Mouse (Mus musculus): ENCODE data around the gene Eif4a1. TPM values are rescaled to one million over a fixed set of nuclear protein-coding genes. Genes with fewer than 3 reads are reported as not detected.
"Not testable (repeated sequence)": the region's sequence is repeated elsewhere in the genome, so short reads cannot be mapped to it uniquely, and the experiment has no call there.

The Eif4a1 gene
- polyA plus RNA-seq, 1 experiment: 210 TPM

DNA sequence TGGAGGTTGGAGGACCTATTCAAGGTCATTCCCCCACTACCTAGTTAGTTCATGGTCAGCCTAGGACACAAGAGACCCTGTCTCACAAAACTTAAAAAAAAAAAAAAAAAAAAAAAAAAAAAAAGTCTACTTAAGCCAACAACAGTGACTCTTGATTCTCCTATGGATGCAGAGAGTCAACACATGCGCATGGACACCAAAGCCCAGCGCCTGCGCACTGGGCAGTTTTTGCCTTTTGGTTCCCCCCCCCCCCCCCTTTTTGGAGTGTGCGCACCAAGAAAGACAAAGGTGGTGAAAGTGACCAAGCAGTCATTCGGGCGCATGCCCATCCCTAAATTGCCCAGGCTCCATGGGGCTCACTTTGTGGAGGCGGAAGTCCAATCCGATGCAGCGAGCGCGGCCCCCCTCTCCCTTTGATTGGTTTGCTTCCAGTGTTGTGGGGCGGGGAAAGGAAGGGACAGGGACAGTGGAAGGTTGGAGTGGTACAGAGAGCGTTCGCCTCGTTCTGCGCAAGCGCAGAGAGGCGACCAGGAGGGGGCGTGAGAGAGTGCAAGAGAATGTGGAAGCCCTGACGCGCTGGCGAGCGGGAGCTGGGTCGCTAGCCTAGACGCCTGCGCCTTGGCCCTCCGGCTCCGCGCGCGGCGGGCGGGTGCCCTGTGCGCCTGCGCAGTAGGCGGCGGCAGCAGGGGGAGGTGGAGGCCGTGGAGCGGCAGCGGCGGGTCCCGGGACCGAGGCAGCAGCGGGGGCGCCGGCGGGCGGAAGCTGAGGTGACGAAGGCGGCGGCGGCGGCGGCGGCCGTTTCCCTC, 39.7 kb downstream of the Eif4a1 start, which contains the start of gene Fxr2:
Gene Fxr2 (plus strand): TSS at position 707 of the 806 bp plus-strand sequence.
- Histone ChIP-seq H3K27me3 (ENCODE audit: control insufficient read depth, insufficient read depth, low read length) (no peaks in the 10 kb centered on the region), H3K27ac (ENCODE audit: control insufficient read depth, insufficient read depth, low read depth, low read length) (peak within 1 kb of the TSS; percentile 91), H3K4me3 (ENCODE audit: control insufficient read depth, low read depth, low read length) (peak within 1 kb of the TSS; percentile 97), H3K4me1 (ENCODE audit: control insufficient read depth, insufficient read depth, low read length) (peaks cover 2% of the 10 kb centered on the region), H3K36me3 (ENCODE audit: control insufficient read depth, insufficient read depth, low read length) (no peaks in the 10 kb centered on the region)
- TF ChIP-seq POLR2A (IDR thresholded peaks at IDR 0.05; ENCODE audit: control insufficient read depth, low read depth, low read length): peak; percentile 83
- TF ChIP-seq CTCF (IDR thresholded peaks at IDR 0.05; ENCODE audit: control insufficient read depth, insufficient read depth, insufficient replicate concordance, low read depth, low read length): peak; percentile 81; the same call in 1 of the 2 replicates

- TF ChIP-seq POLR2A (IDR thresholded peaks at IDR 0.05; ENCODE audit: control insufficient read depth, low read depth, low read length) (no peak), CTCF (IDR thresholded peaks at IDR 0.05; ENCODE audit: control insufficient read depth, insufficient read depth, insufficient replicate concordance, low read depth, low read length) (no peak)
- Histone ChIP-seq H3K4me3 (ENCODE audit: control insufficient read depth, low read depth, low read length) (no peak overlapping the region), H3K4me1 (ENCODE audit: control insufficient read depth, insufficient read depth, low read length) (peaks cover 2% of the 10 kb centered on the region), H3K36me3 (ENCODE audit: control insufficient read depth, insufficient read depth, low read length) (no peaks in the 10 kb centered on the region), H3K27me3 (ENCODE audit: control insufficient read depth, insufficient read depth, low read length) (no peaks in the 10 kb centered on the region), H3K27ac (ENCODE audit: control insufficient read depth, insufficient read depth, low read depth, low read length) (no peak overlapping the region)
Observed at GRCm38 (mm10) chr11:69629802-69630201, 42.4 kb downstream of the Eif4a1 start.

GRCm38 (mm10) chr11:69628286-69628685, 43.9 kb downstream of the Eif4a1 start:
- no peaks in the 10 kb centered on the region for H3K27me3 ChIP-seq (ENCODE audit: control insufficient read depth, insufficient read depth, low read length)
- H3K4me1 ChIP-seq (ENCODE audit: control insufficient read depth, insufficient read depth, low read length): peaks cover under 1% of the 10 kb centered on the region
- peak; percentile 95; the same call in 1 of the 2 replicates for TF ChIP-seq CTCF (IDR thresholded peaks at IDR 0.05; ENCODE audit: control insufficient read depth, insufficient read depth, insufficient replicate concordance, low read depth, low read length)
- no peak for TF ChIP-seq POLR2A (IDR thresholded peaks at IDR 0.05; ENCODE audit: control insufficient read depth, low read depth, low read length)
- H3K27ac ChIP-seq (ENCODE audit: control insufficient read depth, insufficient read depth, low read depth, low read length): no peak overlapping the region
- H3K36me3 ChIP-seq (ENCODE audit: control insufficient read depth, insufficient read depth, low read length): no peaks in the 10 kb centered on the region
- H3K4me3 ChIP-seq (ENCODE audit: control insufficient read depth, low read depth, low read length): no peak overlapping the region

- not testable (repeated sequence) for H3K36me3 ChIP-seq (ENCODE audit: control insufficient read depth, insufficient read depth, low read length); H3K27me3 ChIP-seq (ENCODE audit: control insufficient read depth, insufficient read depth, low read length); H3K4me3 ChIP-seq (ENCODE audit: control insufficient read depth, low read depth, low read length); H3K27ac ChIP-seq (ENCODE audit: control insufficient read depth, insufficient read depth, low read depth, low read length)
- peaks cover 16% of the 10 kb centered on the region for H3K4me1 ChIP-seq (ENCODE audit: control insufficient read depth, insufficient read depth, low read length)
Observed at GRCm38 (mm10) chr11:69624339-69624738, 47.9 kb downstream of the Eif4a1 start.

DNA sequence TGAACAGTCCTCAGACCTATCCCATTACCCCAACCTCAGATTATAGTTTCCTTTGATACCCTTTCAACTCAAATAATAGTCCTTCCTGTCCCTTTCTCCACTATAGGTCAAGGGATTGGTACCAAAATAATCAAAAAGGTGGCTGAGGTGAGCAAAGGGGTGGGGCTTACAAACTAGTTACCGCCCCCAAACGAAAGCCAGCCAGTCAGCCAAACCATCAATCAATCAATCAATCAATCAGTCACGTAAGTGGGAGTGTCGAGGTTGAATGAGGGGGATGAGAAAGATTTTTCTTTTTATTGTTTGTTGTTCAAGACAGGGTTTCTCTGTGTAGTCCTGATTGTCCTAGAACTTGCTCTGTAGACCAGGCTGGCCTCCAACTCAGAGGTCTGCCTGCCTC, 49.2 kb downstream of the Eif4a1 start:
- Histone ChIP-seq H3K4me1 (ENCODE audit: control insufficient read depth, insufficient read depth, low read length) (peaks cover 16% of the 10 kb centered on the region), H3K4me3 (ENCODE audit: control insufficient read depth, low read depth, low read length) (peak overlapping the region; percentile 88; the same call in 1 of the 2 replicates), H3K36me3 (ENCODE audit: control insufficient read depth, insufficient read depth, low read length) (no peaks in the 10 kb centered on the region), H3K27me3 (ENCODE audit: control insufficient read depth, insufficient read depth, low read length) (no peaks in the 10 kb centered on the region), H3K27ac (ENCODE audit: control insufficient read depth, insufficient read depth, low read depth, low read length) (peak overlapping the region; percentile 84)
- TF ChIP-seq POLR2A (IDR thresholded peaks at IDR 0.05; ENCODE audit: control insufficient read depth, low read depth, low read length): no peak

DNA sequence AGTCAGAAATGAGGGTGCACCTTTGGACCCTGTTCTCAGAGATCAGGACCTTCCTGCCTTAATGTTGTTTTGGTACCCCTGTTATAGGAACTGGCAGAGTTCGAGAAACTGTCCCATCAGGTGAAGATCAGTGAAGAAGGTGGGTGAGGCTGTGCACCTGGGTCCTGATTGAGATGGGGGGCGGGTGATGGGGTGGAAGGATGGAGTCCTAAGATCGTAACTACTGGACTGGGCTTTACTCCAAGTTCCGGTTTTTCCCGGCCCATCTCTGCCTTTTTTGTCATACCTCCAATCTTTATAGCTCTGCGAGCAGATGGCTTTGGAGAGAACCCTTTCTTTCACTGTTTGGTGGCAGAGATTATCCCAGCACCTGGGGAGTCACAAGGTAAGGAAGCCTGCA, 49.8 kb downstream of the Eif4a1 start:
- no peaks in the 10 kb centered on the region for H3K27me3 ChIP-seq (ENCODE audit: control insufficient read depth, insufficient read depth, low read length)
- H3K4me3 ChIP-seq (ENCODE audit: control insufficient read depth, low read depth, low read length): peak overlapping the region; percentile 88
- peaks cover 16% of the 10 kb centered on the region for H3K4me1 ChIP-seq (ENCODE audit: control insufficient read depth, insufficient read depth, low read length)
- TF ChIP-seq CTCF (IDR thresholded peaks at IDR 0.05; ENCODE audit: control insufficient read depth, insufficient read depth, insufficient replicate concordance, low read depth, low read length): no peak
- H3K36me3 ChIP-seq (ENCODE audit: control insufficient read depth, insufficient read depth, low read length): no peaks in the 10 kb centered on the region
- H3K27ac ChIP-seq (ENCODE audit: control insufficient read depth, insufficient read depth, low read depth, low read length): peak overlapping the region; percentile 84

DNA sequence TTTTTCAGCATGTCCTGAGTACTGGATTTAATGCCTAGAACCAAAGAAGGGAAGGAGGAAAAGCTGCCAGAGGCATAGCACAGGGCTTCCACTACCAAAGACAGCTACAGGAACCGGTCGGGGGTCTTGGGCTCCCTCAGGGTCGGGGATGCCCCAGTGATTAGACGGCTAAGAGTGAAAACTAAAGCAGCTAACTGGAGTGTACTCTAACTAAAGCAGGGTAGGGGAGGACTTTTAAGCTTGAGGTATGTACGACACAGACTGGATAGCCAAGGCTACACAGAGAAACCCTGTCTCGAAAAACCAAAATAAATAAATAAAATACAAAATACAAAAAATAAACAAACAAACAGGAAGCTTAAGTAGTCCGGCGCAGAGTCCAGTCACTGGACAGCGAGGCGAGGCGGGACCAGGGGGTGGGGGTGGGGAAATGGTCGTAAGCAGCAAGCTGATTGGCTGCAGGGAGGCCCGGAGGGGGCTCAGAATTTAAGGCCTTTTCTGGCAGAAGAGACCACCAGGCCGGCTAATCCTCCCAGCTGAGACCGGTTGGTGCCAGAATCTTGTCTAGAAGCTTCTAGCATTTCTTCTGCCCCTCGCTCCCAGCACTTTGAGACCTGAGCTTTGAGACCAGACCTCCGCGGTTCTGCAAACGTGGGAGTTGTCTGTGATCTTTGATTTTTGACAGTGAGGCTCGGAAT, 50.5 kb downstream of the Eif4a1 start, which contains the start of gene Sat2:
Gene Sat2 (plus strand): TSS at position 454 of the 698 bp plus-strand sequence.
- Histone ChIP-seq H3K27me3 (ENCODE audit: control insufficient read depth, insufficient read depth, low read length) (no peaks in the 10 kb centered on the region), H3K4me1 (ENCODE audit: control insufficient read depth, insufficient read depth, low read length) (peaks cover 16% of the 10 kb centered on the region), H3K27ac (ENCODE audit: control insufficient read depth, insufficient read depth, low read depth, low read length) (peak within 1 kb of the TSS; percentile 84), H3K36me3 (ENCODE audit: control insufficient read depth, insufficient read depth, low read length) (no peaks in the 10 kb centered on the region), H3K4me3 (ENCODE audit: control insufficient read depth, low read depth, low read length) (peak within 1 kb of the TSS; percentile 88)
- 0 out of 2 replicates have a peak, but pooled peaks have one; percentile 19 for TF ChIP-seq POLR2A (IDR thresholded peaks at IDR 0.05; ENCODE audit: control insufficient read depth, low read depth, low read length)
- TF ChIP-seq CTCF (IDR thresholded peaks at IDR 0.05; ENCODE audit: control insufficient read depth, insufficient read depth, insufficient replicate concordance, low read depth, low read length): no peak
